Mouse (Mus musculus) kidney, adult 2 months (tissue): ENCODE results near the gene Eml1.

Source experiments
- CTCF ChIP-seq: fragments of 200-500 bp; conservative IDR thresholded peaks from 2 replicates; pipeline ENCODE4 v1.5.1; 2011; ENCODE audit warnings: low read depth, mild to moderate bottlenecking, control low read depth, low read length, moderate library complexity, mixed read lengths; ENCODE audit not compliant: insufficient read depth, insufficient read length
- POLR2A ChIP-seq: fragments of 200-500 bp; IDR thresholded peaks from one replicate; pipeline ENCODE4 v1.6.1; 2011; ENCODE audit warnings: low read depth, low read length, control low read depth

DNA sequence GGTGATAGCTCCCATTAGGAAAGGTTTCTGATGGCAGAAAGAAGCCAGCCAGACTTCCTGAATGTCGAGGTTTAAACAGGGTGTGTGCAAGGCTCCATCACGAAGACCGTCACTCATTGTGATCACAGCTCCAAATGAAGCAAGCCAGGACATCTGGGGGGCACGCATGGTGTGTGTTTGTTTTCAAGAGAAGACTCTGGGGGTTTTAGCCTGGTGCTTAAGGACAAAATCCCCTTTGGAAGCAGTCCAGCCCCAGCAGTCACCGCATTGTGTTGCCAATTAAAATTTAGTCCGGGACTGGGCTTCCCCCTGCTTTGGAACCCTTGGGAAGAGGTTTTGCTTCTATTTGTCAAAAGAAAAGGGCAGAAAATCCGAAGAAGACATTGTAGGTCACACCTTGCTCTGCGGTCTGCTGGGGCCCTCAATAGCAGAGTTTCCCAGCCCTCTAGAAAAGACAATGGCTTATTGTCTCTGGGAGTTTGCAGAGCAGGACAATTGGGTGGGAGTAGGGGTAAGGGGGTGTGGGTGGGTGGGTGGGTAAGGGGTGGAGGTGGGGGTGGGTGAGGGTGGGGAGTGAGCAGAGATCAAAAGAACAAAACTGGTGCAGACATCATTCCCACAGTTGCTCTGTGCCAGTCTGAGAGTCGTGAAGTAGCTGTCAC lies 110.1 kb downstream of the Eml1 start:
- TF ChIP-seq CTCF (no peak), POLR2A (no peak)
